Mouse (Mus musculus): ENCODE measurements around the gene Nxn. TPM values are rescaled to one million over a fixed set of nuclear protein-coding genes. Genes with fewer than 3 reads are reported as not detected.

Nxn gene
- polyA plus RNA-seq, 1 experiment from 2014 or later: 2.6 TPM

- ATAC-seq (ENCODE audit: low read depth): no peak
- Histone ChIP-seq H3K9me3 (replicated peaks; ENCODE audit: control insufficient read depth, low read length) (no peaks in the 10 kb centered on the region), H3K27me3 (ENCODE audit: control insufficient read depth, insufficient read depth, low read depth, low read length) (no peaks in the 10 kb centered on the region), H3K9ac (ENCODE audit: low read depth, low read length) (no peak overlapping the region), H3K4me1 (ENCODE audit: control insufficient read depth, low read depth, low read length) (no peaks in the 10 kb centered on the region), H3K36me3 (ENCODE audit: control insufficient read depth, insufficient read depth) (no peaks in the 10 kb centered on the region), H3K4me3 (ENCODE audit: low read depth, low read length) (no peak overlapping the region), H3K4me2 (ENCODE audit: low read depth, low read length) (no peak overlapping the region), H3K27ac (ENCODE audit: low read length) (no peak overlapping the region)
- 9% methylated on average over 7 of the region's 7 CpGs for WGBS (ENCODE audit: insufficient replicate concordance)
Measured at GRCm38 (mm10) chr11:76337764-76338163, 61.2 kb downstream of the Nxn start.

DNA sequence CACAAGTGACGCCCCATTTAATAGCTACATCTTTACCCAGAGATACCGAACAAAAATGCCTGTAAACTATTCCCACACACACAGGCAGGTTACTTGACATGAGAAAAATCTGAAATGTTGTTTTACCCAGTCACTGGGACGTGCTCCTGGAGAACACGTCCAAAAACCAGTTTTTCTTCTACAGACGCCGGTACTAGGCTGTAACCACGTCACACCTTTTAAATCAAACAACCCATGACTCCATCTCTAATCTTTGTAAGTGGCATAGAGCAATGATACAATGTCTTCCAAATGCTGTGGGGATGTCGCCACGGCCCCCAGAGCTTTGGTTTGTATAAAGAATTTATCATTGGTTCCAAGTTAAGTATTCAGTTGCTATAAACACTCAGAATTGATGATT is 61.7 kb downstream of the Nxn start:
- 68% methylated on average over 9 of the region's 9 CpGs for WGBS (ENCODE audit: insufficient replicate concordance)
- Histone ChIP-seq H3K27ac (ENCODE audit: low read length) (no peak overlapping the region), H3K27me3 (ENCODE audit: control insufficient read depth, insufficient read depth, low read depth, low read length) (no peaks in the 10 kb centered on the region), H3K9ac (ENCODE audit: low read depth, low read length) (no peak overlapping the region), H3K36me3 (ENCODE audit: control insufficient read depth, insufficient read depth) (no peaks in the 10 kb centered on the region), H3K4me2 (ENCODE audit: low read depth, low read length) (no peak overlapping the region), H3K9me3 (replicated peaks; ENCODE audit: control insufficient read depth, low read length) (no peaks in the 10 kb centered on the region), H3K4me3 (ENCODE audit: low read depth, low read length) (no peak overlapping the region), H3K4me1 (ENCODE audit: control insufficient read depth, low read depth, low read length) (no peaks in the 10 kb centered on the region)
- ATAC-seq (ENCODE audit: low read depth): no peak

DNA sequence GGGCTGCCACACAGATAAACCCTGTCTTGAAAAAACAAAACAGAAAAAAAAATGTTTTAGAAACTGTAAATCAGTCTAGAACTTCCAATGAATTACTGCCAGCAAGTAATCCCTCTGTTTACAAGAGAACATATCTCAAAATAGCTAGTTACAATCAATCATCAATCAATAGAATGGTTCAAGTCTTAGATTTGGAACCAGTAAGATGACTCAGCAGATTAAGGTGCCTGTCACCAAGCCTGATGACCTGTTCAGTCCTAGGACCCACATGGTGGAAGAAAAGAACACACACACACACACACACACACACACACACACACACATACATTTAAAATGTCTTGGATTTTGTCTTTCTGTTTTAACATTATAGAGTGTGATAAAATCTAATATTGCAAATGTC is 62.7 kb downstream of the Nxn start:
- H3K27ac ChIP-seq (ENCODE audit: low read length): no peak overlapping the region

DNA sequence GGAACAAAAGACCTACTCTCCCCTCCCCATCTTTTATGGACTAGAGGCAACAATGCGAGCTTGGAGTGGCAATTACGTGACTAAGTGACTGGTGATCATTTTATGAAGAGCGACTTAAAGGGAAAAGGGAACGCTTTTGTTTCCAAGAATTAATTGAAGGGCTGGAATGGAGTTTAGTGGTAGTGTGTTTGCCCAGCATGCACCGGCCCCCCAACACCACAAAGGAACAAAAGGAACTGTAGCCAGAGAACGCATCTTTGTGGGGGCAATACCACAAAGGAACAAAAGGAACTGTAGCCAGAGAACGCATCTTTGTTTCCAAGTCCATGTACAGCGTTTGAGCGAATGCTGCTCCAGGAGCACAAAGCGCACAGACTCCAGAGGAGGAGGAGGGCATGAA is 64.0 kb downstream of the Nxn start:
- no peaks in the 10 kb centered on the region for H3K36me3 ChIP-seq (ENCODE audit: control insufficient read depth, insufficient read depth)

More for the DNA sequence above, 62.7 kb downstream of the Nxn start:
- no peaks in the 10 kb centered on the region for H3K4me1 ChIP-seq (ENCODE audit: control insufficient read depth, low read depth, low read length)
- H3K9me3 ChIP-seq (replicated peaks; ENCODE audit: control insufficient read depth, low read length): no peaks in the 10 kb centered on the region
- H3K4me3 ChIP-seq (ENCODE audit: low read depth, low read length): no peak overlapping the region
- no peaks in the 10 kb centered on the region for H3K36me3 ChIP-seq (ENCODE audit: control insufficient read depth, insufficient read depth)
- H3K27me3 ChIP-seq (ENCODE audit: control insufficient read depth, insufficient read depth, low read depth, low read length): no peaks in the 10 kb centered on the region
- ATAC-seq (ENCODE audit: low read depth): no peak
- no peak overlapping the region for H3K9ac ChIP-seq (ENCODE audit: low read depth, low read length)
- no peak overlapping the region for H3K4me2 ChIP-seq (ENCODE audit: low read depth, low read length)

DNA sequence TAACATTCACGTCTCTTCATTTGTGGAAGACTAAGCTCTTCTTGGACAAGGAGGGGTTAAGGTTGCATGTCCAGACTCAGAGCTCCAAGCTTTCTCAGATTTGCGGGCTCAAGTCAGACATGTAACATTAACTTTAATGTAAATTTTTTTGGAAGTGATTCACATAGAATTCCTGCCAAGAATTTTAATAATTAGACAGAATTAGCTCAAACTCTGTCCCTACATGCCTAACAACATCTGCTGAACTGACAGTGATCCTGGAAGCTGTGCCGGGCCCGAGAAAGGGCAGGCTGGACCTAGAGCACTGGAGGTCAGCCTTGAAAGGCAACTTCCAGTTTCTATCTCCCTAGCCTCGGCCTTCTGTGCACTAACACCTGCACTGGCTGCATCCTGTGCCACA is 66.7 kb downstream of the Nxn start:
- Histone ChIP-seq H3K4me3 (ENCODE audit: low read depth, low read length) (no peak overlapping the region), H3K27ac (ENCODE audit: low read length) (no peak overlapping the region), H3K27me3 (ENCODE audit: control insufficient read depth, insufficient read depth, low read depth, low read length) (no peaks in the 10 kb centered on the region), H3K36me3 (ENCODE audit: control insufficient read depth, insufficient read depth) (no peaks in the 10 kb centered on the region), H3K9me3 (replicated peaks; ENCODE audit: control insufficient read depth, low read length) (no peaks in the 10 kb centered on the region), H3K9ac (ENCODE audit: low read depth, low read length) (no peak overlapping the region), H3K4me1 (ENCODE audit: control insufficient read depth, low read depth, low read length) (no peaks in the 10 kb centered on the region), H3K4me2 (ENCODE audit: low read depth, low read length) (no peak overlapping the region)
- 56% methylated on average over 5 of the region's 5 CpGs for WGBS (ENCODE audit: insufficient replicate concordance)
- ATAC-seq (ENCODE audit: low read depth): no peak

More for the DNA sequence above, 64.0 kb downstream of the Nxn start:
- Histone ChIP-seq H3K9me3 (replicated peaks; ENCODE audit: control insufficient read depth, low read length) (no peaks in the 10 kb centered on the region), H3K4me2 (ENCODE audit: low read depth, low read length) (no peak overlapping the region), H3K27me3 (ENCODE audit: control insufficient read depth, insufficient read depth, low read depth, low read length) (no peaks in the 10 kb centered on the region), H3K4me1 (ENCODE audit: control insufficient read depth, low read depth, low read length) (no peaks in the 10 kb centered on the region), H3K9ac (ENCODE audit: low read depth, low read length) (no peak overlapping the region), H3K27ac (ENCODE audit: low read length) (no peak overlapping the region), H3K4me3 (ENCODE audit: low read depth, low read length) (no peak overlapping the region)
- ATAC-seq (ENCODE audit: low read depth): no peak
- whole genome bisulfite sequencing (ENCODE audit: insufficient replicate concordance): 69% methylated on average over 10 of the region's 10 CpGs

DNA sequence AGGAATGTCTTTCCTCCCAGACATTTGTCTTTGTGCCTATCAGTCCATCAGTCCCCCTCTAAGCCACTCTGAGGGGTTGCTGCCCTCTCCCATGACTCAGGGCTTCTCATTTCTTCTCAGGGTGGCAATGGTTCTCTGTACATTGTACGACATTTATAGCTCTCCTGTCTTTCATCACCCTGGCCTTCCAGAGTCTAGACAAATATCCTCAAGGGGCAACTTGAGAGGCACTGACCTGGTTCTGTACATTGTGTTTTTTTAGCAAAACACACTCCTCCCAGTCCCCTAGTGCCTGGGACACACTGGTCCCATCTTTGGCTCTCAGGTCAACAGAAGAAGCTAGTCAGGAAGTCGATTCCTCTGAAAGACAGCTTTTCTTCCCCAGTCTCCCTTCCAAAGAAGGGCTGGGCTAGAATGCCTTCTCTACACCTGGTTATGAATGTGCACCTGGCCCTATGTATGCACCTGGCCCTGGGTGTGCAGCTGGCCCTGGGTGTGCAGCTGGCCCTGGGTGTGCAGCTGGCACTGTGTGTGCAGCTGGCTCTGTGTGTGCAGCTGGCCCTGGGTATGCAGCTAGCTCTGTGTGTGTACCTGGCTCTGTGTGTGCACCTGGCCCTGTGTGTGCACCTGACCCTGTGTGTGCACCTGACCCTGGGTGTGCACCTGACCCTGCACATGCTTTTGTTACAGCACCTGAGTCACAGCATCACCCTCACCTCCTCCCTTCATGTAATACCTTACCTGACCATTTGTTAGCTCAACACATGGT is 70.2 kb downstream of the Nxn start:
- Histone ChIP-seq H3K4me2 (ENCODE audit: low read depth, low read length) (no peak overlapping the region), H3K9me3 (replicated peaks; ENCODE audit: control insufficient read depth, low read length) (no peaks in the 10 kb centered on the region), H3K9ac (ENCODE audit: low read depth, low read length) (no peak overlapping the region), H3K4me1 (ENCODE audit: control insufficient read depth, low read depth, low read length) (no peaks in the 10 kb centered on the region), H3K36me3 (ENCODE audit: control insufficient read depth, insufficient read depth) (no peaks in the 10 kb centered on the region), H3K4me3 (ENCODE audit: low read depth, low read length) (no peak overlapping the region), H3K27me3 (ENCODE audit: control insufficient read depth, insufficient read depth, low read depth, low read length) (no peaks in the 10 kb centered on the region), H3K27ac (ENCODE audit: low read length) (no peak overlapping the region)
- ATAC-seq (ENCODE audit: low read depth): no peak
- WGBS (ENCODE audit: insufficient replicate concordance): 19% methylated on average over 2 of the region's 2 CpGs

DNA sequence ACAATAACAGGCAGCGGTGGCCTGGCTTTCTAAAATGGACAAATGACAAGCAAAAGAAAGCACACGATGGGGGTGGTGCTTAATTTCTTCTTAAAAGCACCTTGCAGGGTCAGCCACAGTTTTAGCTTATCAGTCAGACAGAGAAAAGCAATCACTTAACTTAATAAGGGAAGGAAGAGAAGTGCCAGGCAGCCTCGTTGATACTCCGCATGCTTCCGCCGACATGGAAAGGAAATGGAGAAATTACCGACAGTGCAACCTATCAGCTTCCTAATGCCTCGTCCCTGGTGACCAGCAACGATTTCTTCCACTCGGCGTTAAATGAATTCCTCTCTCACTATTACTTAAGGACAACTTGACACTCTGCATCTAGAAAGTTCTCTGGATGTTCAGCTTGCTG is 70.9 kb downstream of the Nxn start:
- Histone ChIP-seq H3K27me3 (ENCODE audit: control insufficient read depth, insufficient read depth, low read depth, low read length) (no peaks in the 10 kb centered on the region), H3K4me2 (ENCODE audit: low read depth, low read length) (no peak overlapping the region), H3K27ac (ENCODE audit: low read length) (no peak overlapping the region), H3K4me3 (ENCODE audit: low read depth, low read length) (no peak overlapping the region), H3K9ac (ENCODE audit: low read depth, low read length) (no peak overlapping the region), H3K4me1 (ENCODE audit: control insufficient read depth, low read depth, low read length) (no peaks in the 10 kb centered on the region), H3K9me3 (replicated peaks; ENCODE audit: control insufficient read depth, low read length) (no peaks in the 10 kb centered on the region), H3K36me3 (ENCODE audit: control insufficient read depth, insufficient read depth) (no peaks in the 10 kb centered on the region)
- no peak for ATAC-seq (ENCODE audit: low read depth)
- WGBS (ENCODE audit: insufficient replicate concordance): 16% methylated on average over 11 of the region's 11 CpGs

- H3K4me3 ChIP-seq (ENCODE audit: low read depth, low read length): no peak overlapping the region
- WGBS (ENCODE audit: insufficient replicate concordance): 59% methylated on average over 6 of the region's 6 CpGs
- H3K9ac ChIP-seq (ENCODE audit: low read depth, low read length): no peak overlapping the region
- no peak for ATAC-seq (ENCODE audit: low read depth)
- no peaks in the 10 kb centered on the region for H3K27me3 ChIP-seq (ENCODE audit: control insufficient read depth, insufficient read depth, low read depth, low read length)
- no peaks in the 10 kb centered on the region for H3K36me3 ChIP-seq (ENCODE audit: control insufficient read depth, insufficient read depth)
- H3K4me2 ChIP-seq (ENCODE audit: low read depth, low read length): no peak overlapping the region
- H3K4me1 ChIP-seq (ENCODE audit: control insufficient read depth, low read depth, low read length): no peaks in the 10 kb centered on the region
- no peak overlapping the region for H3K27ac ChIP-seq (ENCODE audit: low read length)
- H3K9me3 ChIP-seq (replicated peaks; ENCODE audit: control insufficient read depth, low read length): no peaks in the 10 kb centered on the region
Measured at GRCm38 (mm10) chr11:76326672-76327071, 72.3 kb downstream of the Nxn start.

DNA sequence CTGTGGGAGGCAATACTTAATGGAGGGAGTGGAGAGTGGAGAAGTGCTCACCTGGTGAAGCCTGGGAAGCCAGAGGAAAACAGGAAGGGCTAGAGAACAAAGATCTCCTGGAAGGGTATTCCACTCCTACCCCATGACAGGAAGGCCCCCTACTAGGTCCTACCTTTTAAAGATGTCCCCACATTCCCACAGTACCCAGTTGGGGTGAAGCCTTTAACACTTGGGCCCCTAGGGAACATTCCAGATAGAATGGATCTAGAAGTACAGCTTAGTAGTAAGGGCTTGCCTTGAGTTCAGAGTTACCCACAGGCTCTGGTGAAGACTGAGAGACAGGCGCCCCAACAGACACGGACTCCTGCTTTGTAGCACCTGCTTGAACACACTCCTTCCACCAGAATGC is 72.9 kb downstream of the Nxn start:
- H3K9me3 ChIP-seq (replicated peaks; ENCODE audit: control insufficient read depth, low read length): no peaks in the 10 kb centered on the region
- no peak overlapping the region for H3K4me2 ChIP-seq (ENCODE audit: low read depth, low read length)
- H3K9ac ChIP-seq (ENCODE audit: low read depth, low read length): no peak overlapping the region
- H3K27me3 ChIP-seq (ENCODE audit: control insufficient read depth, insufficient read depth, low read depth, low read length): no peaks in the 10 kb centered on the region
- no peak overlapping the region for H3K27ac ChIP-seq (ENCODE audit: low read length)
- ATAC-seq (ENCODE audit: low read depth): no peak
- H3K36me3 ChIP-seq (ENCODE audit: control insufficient read depth, insufficient read depth): no peaks in the 10 kb centered on the region
- 70% methylated on average over 2 of the region's 2 CpGs for WGBS (ENCODE audit: insufficient replicate concordance)
- no peak overlapping the region for H3K4me3 ChIP-seq (ENCODE audit: low read depth, low read length)
- H3K4me1 ChIP-seq (ENCODE audit: control insufficient read depth, low read depth, low read length): no peaks in the 10 kb centered on the region
